Mouse (Mus musculus) right cerebral cortex, postnatal 4 days (tissue): Measurements from ENCODE around the gene Cish.

Source experiments
- DNase-seq: peaks from one replicate; pipeline ENCODE4 v3.0.0-alpha.2; 2022

Cish gene

GRCm38 (mm10) chr9:107296016-107296040 lies at the start of gene Cish:
Gene Cish (plus strand): TSS chr9:107296026.
- no peak for DNase-seq

GRCm38 (mm10) chr9:107246170-107246569 lies 49.7 kb upstream of the Cish start:
- DNase-seq = no peak

- no peak for DNase-seq
These were observed 46.7 kb upstream of the Cish start for GRCm38 (mm10) chr9:107249154-107249553.

GRCm38 (mm10) chr9:107250416-107251337 lies 45.1 kb upstream of the Cish start:
- peak; percentile 46 for DNase-seq

- DNase-seq = peak; percentile 73
These were observed 43.7 kb upstream of the Cish start for GRCm38 (mm10) chr9:107252164-107252563.

GRCm38 (mm10) chr9:107254476-107254875 lies 41.4 kb upstream of the Cish start:
- peak; percentile 66 for DNase-seq

GRCm38 (mm10) chr9:107254925-107255324 lies 40.9 kb upstream of the Cish start:
- DNase-seq = no peak

- no peak for DNase-seq
These were observed 40.2 kb upstream of the Cish start for GRCm38 (mm10) chr9:107255596-107255995.

- peak; percentile 56 for DNase-seq
These were observed 36.3 kb upstream of the Cish start for GRCm38 (mm10) chr9:107259571-107259970.

GRCm38 (mm10) chr9:107260429-107260828 lies 35.4 kb upstream of the Cish start:
- DNase-seq = no peak

GRCm38 (mm10) chr9:107260836-107261235 lies 35.0 kb upstream of the Cish start:
- no peak for DNase-seq

- DNase-seq = no peak
These were observed 34.0 kb upstream of the Cish start for GRCm38 (mm10) chr9:107261792-107262191.

- DNase-seq = no peak
These were observed 33.5 kb upstream of the Cish start for GRCm38 (mm10) chr9:107262375-107262774.

- no peak for DNase-seq
These were observed 31.9 kb upstream of the Cish start for GRCm38 (mm10) chr9:107263912-107264311.

GRCm38 (mm10) chr9:107264731-107265130 lies 31.1 kb upstream of the Cish start:
- DNase-seq = no peak

- DNase-seq = no peak
These were observed 28.8 kb upstream of the Cish start for GRCm38 (mm10) chr9:107267028-107267427.

- no peak for DNase-seq
These were observed 28.0 kb upstream of the Cish start for GRCm38 (mm10) chr9:107267721-107268402.

GRCm38 (mm10) chr9:107269772-107270171 lies 26.1 kb upstream of the Cish start:
- DNase-seq = no peak

GRCm38 (mm10) chr9:107271177-107271938 lies 24.5 kb upstream of the Cish start:
- no peak for DNase-seq

- DNase-seq = no peak
These were observed 23.5 kb upstream of the Cish start for GRCm38 (mm10) chr9:107272284-107272683.

- no peak for DNase-seq
These were observed 22.6 kb upstream of the Cish start for GRCm38 (mm10) chr9:107273184-107273583.

- no peak for DNase-seq
These were observed 21.1 kb upstream of the Cish start for GRCm38 (mm10) chr9:107274751-107275150.

GRCm38 (mm10) chr9:107275710-107276109 lies 20.1 kb upstream of the Cish start:
- DNase-seq = no peak

GRCm38 (mm10) chr9:107277603-107278002 lies 18.2 kb upstream of the Cish start:
- no peak for DNase-seq
